Mouse (Mus musculus): ENCODE measurements around the gene Zfp568. TPM values are rescaled to one million over a fixed set of nuclear protein-coding genes. Genes with fewer than 3 reads are reported as not detected.

Zfp568 gene
- polyA plus RNA-seq, 1 experiment from 2014 or later = 18.8 TPM

GRCm38 (mm10) chr7:30023800-30024199 is 40.0 kb downstream of the Zfp568 start:
- no peak overlapping the region for H3K27ac ChIP-seq
- H3K36me3 ChIP-seq = peaks cover 49% of the 10 kb centered on the region

GRCm38 (mm10) chr7:30025358-30025757 is 41.6 kb downstream of the Zfp568 start:
- Histone ChIP-seq H3K4me3 (replicated peaks) (no peak overlapping the region), H3K4me2 (no peak overlapping the region), H3K9me3 (no peaks in the 10 kb centered on the region), H3K27me3 (replicated peaks) (no peaks in the 10 kb centered on the region), H3K4me1 (no peaks in the 10 kb centered on the region), H3K27ac (no peak overlapping the region), H3K36me3 (peaks cover 41% of the 10 kb centered on the region), H3K9ac (no peak overlapping the region)
- no peak for ATAC-seq (ENCODE audit: insufficient read depth, low FRiP score, low read depth)
- WGBS = 82% methylated on average over 5 of the region's 5 CpGs

More at GRCm38 (mm10) chr7:30023800-30024199, 40.0 kb downstream of the Zfp568 start:
- Histone ChIP-seq H3K4me2 (no peak overlapping the region), H3K4me3 (replicated peaks) (no peak overlapping the region), H3K27me3 (replicated peaks) (no peaks in the 10 kb centered on the region), H3K4me1 (no peaks in the 10 kb centered on the region), H3K9ac (no peak overlapping the region), H3K9me3 (no peaks in the 10 kb centered on the region)
- WGBS = 80% methylated on average over 8 of the region's 8 CpGs
- ATAC-seq (ENCODE audit: insufficient read depth, low FRiP score, low read depth) = no peak

- no peaks in the 10 kb centered on the region for H3K27me3 ChIP-seq (replicated peaks)
- no peak overlapping the region for H3K4me3 ChIP-seq (replicated peaks)
- H3K36me3 ChIP-seq = peaks cover 40% of the 10 kb centered on the region
- no peak overlapping the region for H3K27ac ChIP-seq
- H3K4me2 ChIP-seq = no peak overlapping the region
- no peak for ATAC-seq (ENCODE audit: insufficient read depth, low FRiP score, low read depth)
- no peak overlapping the region for H3K9ac ChIP-seq
- no peaks in the 10 kb centered on the region for H3K9me3 ChIP-seq
- WGBS = 62% methylated on average over 4 of the region's 4 CpGs
- no peaks in the 10 kb centered on the region for H3K4me1 ChIP-seq
Measured at GRCm38 (mm10) chr7:30027331-30027730, 43.6 kb downstream of the Zfp568 start.

GRCm38 (mm10) chr7:30028572-30028971 is 44.8 kb downstream of the Zfp568 start:
- H3K9me3 ChIP-seq = no peaks in the 10 kb centered on the region
- H3K4me3 ChIP-seq (replicated peaks) = no peak overlapping the region
- H3K27me3 ChIP-seq (replicated peaks) = no peaks in the 10 kb centered on the region
- peaks cover 28% of the 10 kb centered on the region for H3K36me3 ChIP-seq
- no peak for ATAC-seq (ENCODE audit: insufficient read depth, low FRiP score, low read depth)
- no peak overlapping the region for H3K9ac ChIP-seq
- H3K27ac ChIP-seq = no peak overlapping the region
- no peaks in the 10 kb centered on the region for H3K4me1 ChIP-seq
- 82% methylated on average over 3 of the region's 3 CpGs for whole genome bisulfite sequencing
- H3K4me2 ChIP-seq = no peak overlapping the region

- Histone ChIP-seq H3K36me3 (peaks cover 11% of the 10 kb centered on the region; the same call in 1 of the 2 replicates), H3K27me3 (replicated peaks) (no peaks in the 10 kb centered on the region), H3K9ac (no peak overlapping the region), H3K9me3 (no peaks in the 10 kb centered on the region), H3K4me2 (no peak overlapping the region), H3K4me3 (replicated peaks) (no peak overlapping the region), H3K4me1 (no peaks in the 10 kb centered on the region), H3K27ac (no peak overlapping the region)
- ATAC-seq (ENCODE audit: insufficient read depth, low FRiP score, low read depth) = no peak
- 29% methylated on average over 6 of the region's 6 CpGs for WGBS
Measured at GRCm38 (mm10) chr7:30030677-30031076, 46.9 kb downstream of the Zfp568 start.

- 0 out of 2 replicates have a peak, but pooled peaks cover 8% of the 10 kb centered on the region for H3K36me3 ChIP-seq
- 89% methylated on average over 3 of the region's 3 CpGs for WGBS
- H3K4me2 ChIP-seq = no peak overlapping the region
- H3K27ac ChIP-seq = no peak overlapping the region
- no peak overlapping the region for H3K4me3 ChIP-seq (replicated peaks)
- no peaks in the 10 kb centered on the region for H3K4me1 ChIP-seq
- no peaks in the 10 kb centered on the region for H3K9me3 ChIP-seq
- ATAC-seq (ENCODE audit: insufficient read depth, low FRiP score, low read depth) = no peak
- H3K9ac ChIP-seq = no peak overlapping the region
- H3K27me3 ChIP-seq (replicated peaks) = no peaks in the 10 kb centered on the region
Measured at GRCm38 (mm10) chr7:30031379-30031778, 47.6 kb downstream of the Zfp568 start.

- H3K4me1 ChIP-seq = no peaks in the 10 kb centered on the region
- H3K27ac ChIP-seq = no peak overlapping the region
- H3K9ac ChIP-seq = no peak overlapping the region
- 0 out of 2 replicates have a peak, but pooled peaks cover 5% of the 10 kb centered on the region for H3K36me3 ChIP-seq
- ATAC-seq (ENCODE audit: insufficient read depth, low FRiP score, low read depth) = no peak
- H3K4me2 ChIP-seq = no peak overlapping the region
- no peaks in the 10 kb centered on the region for H3K27me3 ChIP-seq (replicated peaks)
- WGBS = 93% methylated on average over 12 of the region's 12 CpGs
- no peaks in the 10 kb centered on the region for H3K9me3 ChIP-seq
- H3K4me3 ChIP-seq (replicated peaks) = no peak overlapping the region
Measured at GRCm38 (mm10) chr7:30034331-30034730, 50.6 kb downstream of the Zfp568 start.

- Histone ChIP-seq H3K9ac (no peak overlapping the region), H3K36me3 (no peaks in the 10 kb centered on the region), H3K4me2 (no peak overlapping the region), H3K9me3 (no peaks in the 10 kb centered on the region), H3K4me3 (replicated peaks) (no peak overlapping the region), H3K27ac (no peak overlapping the region), H3K27me3 (replicated peaks) (no peaks in the 10 kb centered on the region), H3K4me1 (no peaks in the 10 kb centered on the region)
- no peak for ATAC-seq (ENCODE audit: insufficient read depth, low FRiP score, low read depth)
- WGBS = 54% methylated on average over 9 of the region's 9 CpGs
Measured at GRCm38 (mm10) chr7:30044354-30044753, 60.6 kb downstream of the Zfp568 start.

- no peaks in the 10 kb centered on the region for H3K9me3 ChIP-seq
- 0 out of 2 replicates have a peak, but pooled peaks cover 5% of the 10 kb centered on the region for H3K4me1 ChIP-seq
- no peak overlapping the region for H3K9ac ChIP-seq
- H3K36me3 ChIP-seq = no peaks in the 10 kb centered on the region
- no peak overlapping the region for H3K4me2 ChIP-seq
- H3K27me3 ChIP-seq (replicated peaks) = no peaks in the 10 kb centered on the region
- ATAC-seq (ENCODE audit: insufficient read depth, low FRiP score, low read depth) = no peak
- H3K27ac ChIP-seq = no peak overlapping the region
- WGBS = 82% methylated on average over 4 of the region's 4 CpGs
- no peak overlapping the region for H3K4me3 ChIP-seq (replicated peaks)
Measured at GRCm38 (mm10) chr7:30048126-30048525, 64.4 kb downstream of the Zfp568 start.

GRCm38 (mm10) chr7:30050882-30051548 is 67.3 kb downstream of the Zfp568 start, which contains the start of gene Zfp14:
TSS of gene Zfp14 (minus strand) at chr7:30051380.
- H3K27ac ChIP-seq = peak within 1 kb of the TSS; percentile 77
- under 1% methylated on average over 40 of the region's 40 CpGs for WGBS

GRCm38 (mm10) chr7:30053591-30053990 is 69.8 kb downstream of the Zfp568 start:
- Histone ChIP-seq H3K27ac (no peak overlapping the region), H3K9me3 (no peaks in the 10 kb centered on the region), H3K36me3 (peaks cover 6% of the 10 kb centered on the region), H3K4me1 (0 out of 2 replicates have a peak, but pooled peaks cover 5% of the 10 kb centered on the region), H3K9ac (no peak overlapping the region), H3K27me3 (replicated peaks) (no peaks in the 10 kb centered on the region), H3K4me3 (replicated peaks) (no peak overlapping the region), H3K4me2 (no peak overlapping the region)
- no peak for ATAC-seq (ENCODE audit: insufficient read depth, low FRiP score, low read depth)
- 11% methylated on average over 3 of the region's 3 CpGs for WGBS

More at GRCm38 (mm10) chr7:30050882-30051548, 67.3 kb downstream of the Zfp568 start, which contains the start of gene Zfp14:
- H3K36me3 ChIP-seq = no peaks in the 10 kb centered on the region; the same call in 1 of the 2 replicates
- H3K4me1 ChIP-seq = 0 out of 2 replicates have a peak, but pooled peaks cover 5% of the 10 kb centered on the region
- peak within 1 kb of the TSS; percentile 60; the same call in 1 of the 2 replicates for H3K9ac ChIP-seq
- peak within 1 kb of the TSS; percentile 57 for H3K4me3 ChIP-seq (replicated peaks)
- peak within 1 kb of the TSS; percentile 88 for H3K4me2 ChIP-seq
- H3K27me3 ChIP-seq (replicated peaks) = no peaks in the 10 kb centered on the region
- peak; percentile 97 for ATAC-seq (ENCODE audit: insufficient read depth, low FRiP score, low read depth)
- no peaks in the 10 kb centered on the region for H3K9me3 ChIP-seq

GRCm38 (mm10) chr7:30060341-30060740 is 76.6 kb downstream of the Zfp568 start:
- no peak overlapping the region for H3K27ac ChIP-seq
- no peaks in the 10 kb centered on the region for H3K27me3 ChIP-seq (replicated peaks)
- no peak overlapping the region for H3K4me3 ChIP-seq (replicated peaks)
- peaks cover 9% of the 10 kb centered on the region for H3K36me3 ChIP-seq
- no peaks in the 10 kb centered on the region for H3K4me1 ChIP-seq
- H3K4me2 ChIP-seq = no peak overlapping the region
- no peak overlapping the region for H3K9ac ChIP-seq
- no peaks in the 10 kb centered on the region for H3K9me3 ChIP-seq
- 81% methylated on average over 6 of the region's 6 CpGs for WGBS
- no peak for ATAC-seq (ENCODE audit: insufficient read depth, low FRiP score, low read depth)

Measured in stomach, embryonic 15.5 days (tissue).